Mouse (Mus musculus) heart, postnatal 4 days (tissue): Measurements from ENCODE around the gene Ahnak2. TPM values are rescaled to one million over a fixed set of nuclear protein-coding genes. Genes with fewer than 3 reads are reported as not detected.
A peak's percentile ranks its signal among the peaks of the same experiment; 100 is the strongest.

Source experiments
- DNase-seq: peaks from one replicate; pipeline ENCODE4 v3.0.0; 2021
- total RNA-seq, 2 experiments: library from RNA; stranded (reverse); gene quantifications; 2 replicates each; pipeline ENCODE4 v1.2.3; 2021

Ahnak2 gene
- total RNA-seq, 2 experiments from 2014 or later: 13.5 to 16.8 TPM

DNA sequence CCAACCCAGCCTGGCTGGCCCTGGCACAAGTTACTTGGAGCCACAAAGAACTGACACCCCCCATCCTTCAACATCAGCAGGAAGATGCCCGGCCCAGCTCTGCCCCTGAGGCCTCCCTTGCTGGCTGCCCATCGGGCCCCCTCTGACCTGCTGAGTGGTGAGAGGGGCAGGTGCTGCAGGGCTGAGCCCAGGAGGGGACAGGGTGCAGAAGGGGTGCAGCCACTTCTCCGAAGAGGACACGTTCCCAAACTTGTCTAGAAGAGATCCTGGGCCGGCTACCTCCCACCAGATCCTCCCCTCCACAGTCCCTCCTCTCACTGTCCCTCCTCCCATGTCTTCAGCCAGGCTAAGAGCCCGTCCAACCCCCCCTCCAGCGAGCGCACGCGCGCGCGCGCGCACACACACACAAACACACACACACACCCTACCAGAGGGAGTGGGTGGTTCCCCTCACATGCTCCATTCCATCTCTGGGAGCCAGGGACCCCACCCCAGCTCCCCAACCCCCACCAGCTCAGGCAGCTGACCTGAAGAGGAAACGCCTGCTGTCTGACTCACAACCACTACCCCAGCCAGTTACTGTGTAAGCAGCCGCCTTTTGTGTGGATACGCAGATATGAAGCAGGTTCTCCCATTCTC, 6.9 kb downstream of the Ahnak2 start:
- DNase-seq: peak; percentile 54

DNA sequence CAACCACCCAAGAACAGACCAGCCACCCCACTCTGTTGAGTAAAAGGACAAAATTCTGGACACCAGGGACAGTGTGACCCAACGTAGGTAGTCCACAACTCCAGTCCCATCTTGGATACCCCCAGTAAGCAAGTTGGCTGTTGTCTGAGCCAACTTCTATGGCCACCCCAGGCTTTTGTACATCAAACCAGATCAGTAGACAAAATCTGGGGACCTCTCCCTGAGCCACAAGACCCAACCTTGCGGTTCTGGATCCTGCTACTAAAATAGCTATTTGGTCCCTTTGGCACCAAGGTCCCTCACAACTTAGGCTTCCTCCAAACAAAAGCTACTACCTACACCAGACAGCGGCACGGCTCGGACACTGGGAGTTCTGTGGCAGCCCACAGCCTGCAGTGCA, 7.5 kb downstream of the Ahnak2 start:
- DNase-seq: no peak

DNA sequence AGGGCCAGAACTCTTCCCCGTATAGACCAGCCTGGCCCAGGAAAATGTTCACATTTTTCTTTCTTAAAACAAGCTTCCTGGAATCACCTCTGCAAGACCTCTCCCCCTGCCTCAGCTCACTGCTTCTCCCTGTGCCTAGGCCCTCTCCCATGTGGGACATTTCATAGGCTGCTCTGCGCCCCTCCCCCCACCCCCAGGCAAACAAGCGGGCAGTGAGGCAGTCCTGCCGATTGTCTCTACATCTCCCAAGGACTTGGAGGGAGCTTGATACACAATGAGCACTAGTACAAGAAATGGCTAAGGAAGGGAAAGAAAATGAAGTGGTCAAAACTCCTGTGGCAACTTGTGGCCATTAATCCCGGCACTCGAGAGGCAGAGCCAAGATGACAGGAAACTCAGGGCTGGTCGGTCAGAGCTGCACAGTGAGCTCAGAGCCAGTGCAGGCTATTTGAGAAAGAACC, 8.1 kb downstream of the Ahnak2 start:
- DNase-seq: no peak

DNA sequence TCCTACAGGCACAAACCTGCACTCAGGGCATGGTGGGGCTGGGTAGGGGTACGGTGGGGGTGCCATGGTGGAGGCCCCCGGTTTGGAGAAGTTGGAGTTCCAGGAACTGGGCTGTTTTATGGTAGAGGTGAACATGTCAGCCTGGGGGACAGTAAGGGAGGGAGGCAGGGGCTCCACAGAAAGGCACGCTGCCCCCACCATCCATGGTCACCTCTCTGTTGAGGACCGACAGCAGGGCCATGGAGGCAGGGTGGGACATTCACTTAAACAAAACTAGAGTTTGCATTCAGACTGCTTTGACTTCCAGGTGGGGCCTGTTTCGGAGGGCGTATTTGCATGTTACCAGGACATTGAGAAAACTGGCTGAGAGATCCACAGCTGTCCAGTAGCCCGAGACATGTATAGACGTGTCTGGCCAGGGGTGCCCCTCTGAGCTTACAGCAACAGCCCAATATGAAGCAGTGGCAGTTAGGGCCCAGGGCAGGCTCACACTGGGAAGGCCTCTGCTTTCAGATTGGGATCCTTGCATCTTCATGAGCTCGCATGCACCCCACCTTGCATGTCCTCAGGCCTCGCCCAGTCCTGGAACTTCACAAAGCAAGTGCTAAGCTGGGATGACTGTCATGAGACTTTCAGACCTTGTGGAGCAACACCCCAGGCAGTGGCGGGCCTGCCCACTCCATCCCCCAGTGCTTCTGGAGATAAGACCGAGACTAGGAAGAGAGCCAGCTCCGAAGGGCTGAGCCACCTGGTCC, 8.7 kb downstream of the Ahnak2 start:
- peak; percentile 89 for DNase-seq

DNA sequence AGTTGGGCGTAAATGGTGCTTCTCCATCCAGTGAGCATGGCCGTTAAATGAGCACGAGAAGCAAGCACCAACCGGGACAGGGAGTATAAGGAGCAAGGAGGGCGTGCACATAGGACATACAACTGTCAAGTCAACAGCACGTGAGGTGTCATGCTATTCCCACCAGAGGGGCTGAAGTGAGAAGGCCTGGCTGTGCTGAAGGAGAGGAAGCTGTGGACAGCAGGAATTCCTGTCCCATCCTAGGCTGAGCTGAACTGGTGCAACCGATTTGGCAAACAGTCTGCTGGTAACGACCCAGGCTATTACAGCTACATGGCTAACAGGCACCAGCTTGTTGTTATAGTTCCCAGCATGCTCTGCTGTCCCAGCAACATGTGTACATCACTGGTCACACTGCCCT, 11.4 kb downstream of the Ahnak2 start:
- no peak for DNase-seq

DNA sequence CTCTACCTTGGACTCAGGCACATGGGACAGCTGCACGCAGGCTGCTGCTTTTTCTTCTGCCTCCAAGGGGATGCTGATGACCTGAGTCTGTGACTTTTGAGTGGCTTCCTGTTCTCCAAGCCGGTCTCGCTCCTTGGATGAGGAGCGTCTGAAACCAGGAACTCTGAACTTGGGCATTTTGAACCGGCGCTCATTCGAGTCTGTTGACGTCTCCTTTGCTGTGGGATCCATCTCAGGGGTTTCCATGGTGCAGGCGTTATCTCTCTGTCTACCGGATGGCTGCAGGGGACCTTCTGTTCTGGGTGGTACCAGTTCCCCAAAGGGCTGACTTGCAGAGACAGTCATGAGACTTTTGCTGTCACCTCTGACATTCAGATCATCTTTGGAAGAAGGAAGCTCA, 28.0 kb downstream of the Ahnak2 start:
- DNase-seq: no peak

DNA sequence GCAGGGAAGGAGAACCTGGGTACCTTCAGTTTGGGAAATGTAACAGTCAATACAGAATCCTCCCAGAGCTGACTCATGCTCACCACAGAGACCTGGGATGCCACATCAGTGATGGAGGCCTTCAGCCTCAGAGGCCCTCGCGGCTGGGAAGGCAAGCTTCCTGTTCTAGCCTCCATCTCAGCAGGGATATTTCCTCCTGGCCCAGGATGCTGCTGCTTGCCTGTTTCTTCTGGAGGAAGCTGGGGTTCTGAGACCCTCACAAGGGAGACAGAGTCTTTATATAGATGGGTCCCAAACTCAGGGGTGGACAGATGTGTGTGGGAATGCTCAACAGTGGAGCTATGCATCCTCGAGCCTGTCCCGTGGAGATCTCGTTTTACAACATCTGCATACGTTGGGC, 28.4 kb downstream of the Ahnak2 start:
- no peak for DNase-seq

DNA sequence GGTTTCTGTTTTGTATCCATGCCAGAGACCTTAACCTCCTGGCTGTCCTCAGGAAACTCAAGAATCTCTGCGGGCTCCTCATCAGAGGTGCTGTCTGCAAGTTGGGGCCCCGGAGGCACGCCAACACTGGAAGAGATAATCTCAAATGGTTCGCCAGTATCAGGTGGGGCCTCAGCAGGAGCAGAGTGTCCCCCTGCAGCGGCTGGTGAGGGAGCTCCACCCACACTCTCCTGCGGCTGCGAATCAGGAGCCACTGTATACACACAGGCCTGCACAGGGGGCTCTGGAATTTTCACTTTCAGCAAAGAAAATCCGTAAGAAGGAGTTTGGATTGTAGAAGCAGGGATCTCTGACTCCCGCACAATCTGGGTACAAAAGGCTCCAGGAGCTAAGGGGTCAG, 29.1 kb downstream of the Ahnak2 start:
- peak; percentile 5 for DNase-seq

DNA sequence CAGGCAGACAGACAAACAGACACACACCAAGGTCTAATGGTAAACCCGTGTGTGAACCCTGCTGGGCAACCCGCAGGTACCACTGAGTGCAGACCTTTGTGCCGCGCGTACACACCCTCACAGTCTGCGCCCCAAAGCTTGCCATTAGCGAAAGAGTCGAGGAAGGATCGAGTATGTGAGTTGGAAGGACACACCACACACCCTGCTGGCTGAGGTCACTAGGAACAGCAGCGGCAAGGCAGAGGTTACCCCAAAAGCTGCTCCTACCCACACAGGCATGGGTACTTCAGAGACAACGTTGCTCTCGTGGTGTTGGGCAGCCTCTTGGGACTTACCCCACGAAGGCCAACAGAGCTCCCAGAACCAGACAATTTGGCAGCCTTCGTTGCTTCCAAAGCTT, 30.2 kb downstream of the Ahnak2 start:
- DNase-seq: peak; percentile 3

DNA sequence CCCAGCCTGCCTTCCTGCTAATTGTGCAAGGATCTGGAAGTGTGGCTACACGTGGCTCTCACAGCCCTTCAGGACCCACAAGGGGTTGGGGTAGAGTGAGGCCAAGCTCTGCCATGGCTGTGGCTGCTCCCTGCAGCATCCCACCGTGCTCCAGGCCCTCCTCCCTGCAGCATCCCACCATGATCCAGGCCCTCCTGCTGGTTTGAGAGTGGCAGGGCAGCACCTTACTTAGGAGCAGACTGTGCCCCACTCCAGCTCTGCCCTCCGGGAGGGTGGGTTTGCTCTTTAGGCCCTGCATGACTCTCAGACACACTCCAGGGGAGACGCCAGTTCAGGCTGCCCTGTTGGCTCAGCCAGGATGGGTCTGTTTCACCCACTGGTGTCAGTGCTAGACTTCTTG, 32.1 kb downstream of the Ahnak2 start:
- no peak for DNase-seq

DNA sequence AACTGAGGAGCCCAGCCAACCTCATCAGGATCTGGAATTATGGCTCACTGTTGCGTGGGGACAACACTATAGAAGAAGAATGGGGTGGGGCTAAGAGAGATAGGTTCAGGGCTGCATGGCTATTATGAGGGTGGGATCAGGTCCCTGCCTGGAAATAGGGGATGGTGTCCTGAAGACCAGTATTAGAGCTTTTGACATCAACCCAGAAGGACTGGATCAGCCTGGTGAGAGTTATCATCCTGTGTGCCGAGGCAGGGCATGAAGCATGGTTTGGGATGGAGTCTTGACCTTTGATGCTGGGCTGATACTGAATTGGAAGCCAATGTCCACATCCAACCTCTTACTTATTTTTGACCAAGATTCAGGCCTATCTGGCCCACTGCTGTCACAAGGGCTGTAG, 32.7 kb downstream of the Ahnak2 start:
- no peak for DNase-seq

DNA sequence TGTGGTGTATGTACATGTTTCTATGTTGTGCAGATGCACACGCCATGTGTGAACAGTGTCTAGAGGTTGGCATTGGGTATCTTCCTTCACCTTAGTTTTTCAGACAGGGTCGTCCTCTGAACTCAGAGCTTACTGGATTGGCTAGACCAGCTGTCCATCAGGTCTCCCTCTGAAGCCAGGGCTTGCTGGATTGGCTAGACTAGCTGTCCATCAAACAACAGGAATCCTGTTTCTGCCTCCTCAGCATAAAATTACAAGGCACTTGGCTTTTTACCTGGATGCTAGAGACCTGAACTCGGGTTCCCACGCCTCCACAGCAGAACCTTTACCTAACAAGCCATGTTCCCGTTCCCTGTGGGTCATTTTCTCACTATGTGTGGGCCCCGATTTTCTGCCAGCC, 33.4 kb downstream of the Ahnak2 start:
- DNase-seq: peak; percentile 29

DNA sequence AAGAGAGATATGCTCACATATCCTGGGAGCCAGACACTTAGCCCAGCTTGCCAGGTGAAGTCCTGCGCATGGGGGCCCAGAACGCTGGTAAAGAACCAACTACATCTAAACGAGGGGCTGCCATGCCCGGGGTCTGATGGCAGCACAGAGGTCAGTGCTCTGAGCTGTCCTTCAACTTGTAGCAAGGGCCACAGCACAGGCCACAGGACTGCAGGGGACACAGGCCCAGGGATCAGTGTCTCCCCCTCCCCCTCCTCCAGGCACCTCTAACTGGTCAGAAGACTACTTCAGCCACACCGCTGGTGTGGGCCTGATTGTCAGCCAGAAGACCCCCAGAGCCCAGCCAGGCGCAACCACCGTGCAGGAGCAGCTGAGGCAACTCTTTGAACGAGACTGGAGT, 34.3 kb downstream of the Ahnak2 start:
- DNase-seq: no peak

DNA sequence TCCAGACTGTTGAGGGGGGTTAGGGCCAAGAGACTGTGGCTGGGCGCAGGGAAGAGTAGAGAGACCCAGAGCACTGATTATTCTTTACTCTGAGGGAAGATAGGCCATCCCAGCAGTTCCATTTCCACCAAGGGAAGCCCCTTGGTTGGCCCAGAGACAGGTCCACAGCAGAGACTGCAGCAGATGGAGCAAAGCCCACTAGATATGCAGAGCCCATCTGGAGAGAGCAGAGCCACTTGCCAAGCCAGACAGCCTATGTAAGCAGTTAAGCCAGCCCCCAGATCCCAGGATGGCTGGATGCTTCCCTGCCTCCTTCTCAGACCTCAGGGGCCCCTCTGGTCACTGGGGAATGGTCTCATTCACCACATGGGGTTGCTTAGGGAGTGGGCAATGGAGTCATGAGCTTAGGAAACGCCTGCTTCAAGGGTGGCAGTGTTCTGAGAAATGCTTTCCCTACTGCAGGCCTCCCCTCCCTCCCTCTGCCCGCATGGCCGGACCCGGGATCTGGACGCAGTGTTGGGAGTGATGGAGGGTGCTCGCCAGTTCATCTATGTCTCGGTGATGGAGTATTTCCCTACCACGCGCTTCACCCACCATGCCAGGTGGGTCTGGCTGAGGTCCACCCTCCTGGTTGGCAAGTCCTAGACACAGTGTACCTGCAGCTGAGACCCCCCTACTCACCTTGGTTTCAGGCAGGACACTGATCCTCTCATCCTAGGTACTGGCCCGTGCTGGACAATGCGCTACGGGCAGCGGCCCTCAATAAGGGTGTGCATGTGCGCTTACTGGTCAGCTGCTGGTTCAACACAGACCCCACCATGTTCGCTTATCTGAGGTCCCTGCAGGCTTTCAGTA, 35.2 kb downstream of the Ahnak2 start:
- DNase-seq: peak; percentile 4

DNA sequence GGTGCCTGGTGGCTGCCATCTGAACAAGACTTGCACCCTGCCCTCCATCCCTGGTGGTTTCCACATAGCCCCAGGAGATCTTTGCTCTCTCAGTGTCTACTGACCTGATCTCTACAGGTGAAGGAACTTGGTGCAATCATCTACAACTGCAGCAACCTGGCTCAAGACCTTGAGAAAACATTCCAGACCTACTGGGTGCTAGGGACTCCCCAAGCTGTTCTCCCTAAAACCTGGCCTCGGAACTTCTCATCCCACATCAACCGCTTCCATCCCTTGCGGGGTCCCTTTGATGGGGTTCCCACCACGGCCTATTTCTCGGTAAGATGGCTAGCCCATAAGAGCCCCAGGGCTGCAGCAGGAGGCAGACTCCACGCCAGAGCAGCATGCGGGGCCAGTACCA, 35.9 kb downstream of the Ahnak2 start:
- no peak for DNase-seq

DNA sequence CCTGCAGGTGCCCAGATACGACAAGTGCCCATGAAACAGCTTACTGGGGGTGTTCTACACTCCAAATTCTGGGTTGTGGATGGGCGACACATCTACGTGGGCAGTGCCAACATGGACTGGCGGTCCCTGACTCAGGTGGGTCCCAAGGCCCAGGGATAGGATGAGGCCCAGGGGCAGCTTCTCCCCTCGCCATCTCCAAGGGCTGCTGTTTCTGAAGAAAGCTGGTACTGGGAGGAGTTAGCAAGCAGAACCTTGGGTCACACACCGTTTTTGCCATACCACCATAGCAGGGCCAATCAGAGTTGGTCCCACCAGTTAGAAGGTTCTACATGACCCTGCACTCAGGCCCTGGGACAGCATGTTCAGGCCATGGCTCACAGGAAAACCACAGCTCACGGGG, 37.5 kb downstream of the Ahnak2 start:
- DNase-seq: no peak

DNA sequence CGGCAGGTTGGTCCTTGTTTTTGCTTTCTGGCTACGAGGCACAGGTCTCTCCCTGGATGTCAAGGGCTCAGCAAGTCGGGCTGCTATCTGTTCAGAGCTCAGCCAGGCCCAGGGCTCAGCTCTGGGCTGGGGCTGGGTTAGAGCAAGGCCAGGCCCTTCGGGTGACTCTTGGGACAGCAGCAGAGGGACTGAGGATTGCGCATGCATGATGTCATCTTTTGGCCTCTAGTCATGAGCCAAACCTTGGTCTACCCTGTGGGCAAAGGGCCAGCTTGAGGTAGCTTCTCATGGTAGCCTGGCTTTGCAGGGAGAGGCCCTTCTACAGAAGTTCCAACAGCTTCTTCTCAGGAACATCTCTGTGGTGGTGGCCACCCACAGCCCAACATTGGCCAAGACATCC, 38.3 kb downstream of the Ahnak2 start:
- DNase-seq: peak; percentile 5

DNA sequence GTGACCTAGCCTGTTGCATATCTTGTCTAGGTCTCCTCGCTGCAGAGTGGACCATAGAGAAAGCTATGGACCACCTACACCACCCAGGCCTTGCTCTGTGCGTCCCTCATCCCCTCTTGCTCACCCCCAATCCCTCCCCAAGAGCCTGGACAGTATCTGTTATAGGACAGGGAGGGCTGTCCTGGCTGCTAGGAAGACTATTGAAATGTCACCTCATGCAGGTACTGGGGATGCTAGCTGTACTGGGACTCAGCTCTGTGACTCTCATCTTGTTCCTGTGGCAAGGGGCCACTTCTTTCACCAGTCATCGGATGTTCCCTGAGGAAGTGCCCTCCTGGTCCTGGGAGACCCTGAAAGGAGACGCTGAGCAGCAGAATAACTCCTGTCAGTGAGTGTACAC, 39.3 kb downstream of the Ahnak2 start:
- peak; percentile 3 for DNase-seq

DNA sequence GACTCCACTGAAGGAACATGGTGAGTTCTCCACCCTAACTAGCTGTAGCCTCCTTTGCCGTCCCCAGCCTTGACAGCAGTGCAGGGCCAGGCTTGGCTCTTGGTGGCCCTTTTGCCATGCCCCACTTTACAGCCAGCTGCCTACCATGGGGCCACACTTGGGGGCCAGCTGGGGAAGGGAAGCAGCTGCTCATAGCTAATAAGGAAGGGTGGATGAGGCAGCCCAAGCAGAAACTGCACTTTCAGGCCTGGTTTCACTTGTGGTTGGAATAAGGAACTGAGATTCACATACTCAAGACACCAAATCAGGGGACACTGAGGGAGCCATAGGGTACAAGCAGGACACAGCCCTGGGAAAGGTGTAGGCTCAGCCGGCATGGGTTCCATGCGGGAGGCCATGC, 40.4 kb downstream of the Ahnak2 start:
- peak; percentile 12 for DNase-seq

DNA sequence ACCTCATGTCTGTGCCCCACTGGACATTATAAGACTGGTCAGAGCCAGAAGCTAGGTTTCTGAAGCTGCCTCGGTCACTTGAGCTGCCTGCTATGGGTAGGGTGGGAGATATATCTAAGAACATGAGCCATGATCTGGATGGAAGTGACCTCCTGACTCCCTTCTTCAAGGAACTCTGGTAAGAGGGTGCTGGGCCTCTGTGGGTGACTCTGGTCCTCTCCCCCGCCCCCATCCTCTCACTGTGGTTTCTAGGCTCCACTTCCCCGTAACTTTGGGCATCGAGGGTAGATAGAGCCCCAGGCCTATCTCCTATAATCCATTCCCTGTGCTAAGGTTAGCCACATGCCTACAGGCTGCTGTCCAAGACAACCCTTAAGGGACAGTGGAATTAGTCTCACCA, 41.0 kb downstream of the Ahnak2 start:
- no peak for DNase-seq

DNA sequence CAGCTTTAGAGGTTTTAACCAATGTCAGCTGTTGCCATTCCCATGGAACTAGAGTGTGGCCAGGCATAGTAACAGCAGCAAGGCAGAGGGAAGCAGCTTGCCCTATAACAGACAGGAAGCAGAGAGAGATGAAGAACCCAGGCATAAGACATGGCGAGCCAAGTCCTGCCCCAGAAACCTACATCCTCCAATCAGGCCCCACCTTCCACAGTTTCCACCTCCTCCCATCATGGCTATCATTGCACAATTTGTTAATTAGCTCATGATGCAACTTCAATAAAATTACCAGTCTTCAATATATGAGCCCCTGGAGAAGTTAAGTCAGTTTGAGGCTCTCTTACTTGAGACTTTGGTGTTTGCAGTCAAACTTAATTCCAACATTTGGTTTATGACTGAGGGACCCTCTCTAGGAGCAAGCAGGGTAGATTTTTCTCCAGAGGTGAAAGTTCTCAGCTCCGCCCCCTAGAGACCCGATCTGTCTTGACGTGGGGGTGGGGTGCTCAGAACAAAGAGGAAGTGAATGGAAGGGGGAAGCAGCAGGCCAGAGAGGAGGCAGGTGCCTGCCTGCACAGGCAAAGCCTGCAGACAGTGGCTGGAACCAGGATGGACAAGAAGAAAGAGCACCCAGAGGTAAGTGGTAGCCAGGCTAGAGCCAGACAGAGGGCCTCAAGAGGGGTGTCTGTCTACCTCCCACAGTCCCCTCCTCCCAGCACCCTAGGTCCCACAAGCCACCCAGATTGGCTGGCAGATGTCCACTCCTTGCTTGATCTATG, 42.1 kb downstream of the Ahnak2 start, which contains the start of gene Pld4:
Gene Pld4 (plus strand): TSS at position 502 of the 773 bp plus-strand sequence.
- DNase-seq: peak; percentile 15

DNA sequence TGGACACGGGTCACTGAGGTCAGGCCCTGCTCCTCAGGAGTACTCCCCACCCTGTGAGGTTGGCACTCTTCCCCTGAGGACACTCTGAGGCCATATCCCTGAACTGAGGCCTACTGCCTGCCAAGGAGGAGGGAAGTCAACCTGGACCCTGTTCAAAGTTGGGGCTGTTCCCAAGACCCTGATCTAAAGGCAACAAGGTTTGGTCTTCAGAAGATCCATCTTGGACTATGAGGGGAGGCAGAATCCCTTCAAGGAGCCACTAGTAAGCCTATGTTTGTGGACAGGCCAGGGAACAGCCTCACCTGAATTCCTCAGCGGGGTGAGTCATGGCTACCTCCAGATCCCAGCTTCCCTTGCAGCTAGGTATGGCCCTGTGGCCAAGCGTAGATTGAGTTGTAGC, 43.0 kb downstream of the Ahnak2 start:
- DNase-seq: no peak

DNA sequence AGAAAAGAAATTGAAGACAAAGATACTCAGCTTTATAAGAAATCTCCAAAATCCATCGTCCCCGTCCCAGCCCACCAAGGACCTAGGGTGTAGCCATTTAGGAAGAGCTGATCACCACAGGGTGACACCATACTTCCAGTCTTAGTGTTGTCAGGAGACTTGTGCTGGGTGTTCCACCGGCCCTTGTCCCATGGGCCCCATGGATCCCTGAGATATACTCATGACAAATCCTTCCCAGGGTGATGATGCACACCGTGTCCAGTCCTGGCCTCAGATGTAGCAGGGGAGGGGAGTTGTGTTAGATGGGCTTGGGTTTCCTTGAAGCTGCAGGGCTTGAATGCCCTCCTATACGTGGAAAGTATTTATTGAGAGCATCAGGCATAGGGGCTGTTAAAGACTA, 44.6 kb downstream of the Ahnak2 start:
- no peak for DNase-seq
